Mouse (Mus musculus) liver, adult 10 weeks (tissue): ENCODE data around the gene Gm28374. TPM values are rescaled to one million over a fixed set of nuclear protein-coding genes. Genes with fewer than 3 reads are reported as not detected.

Experiments
- polyA plus RNA-seq: library from polyadenylated mRNA; stranded (reverse); fragments of 350-450 nt; fragmentation: Illumina TruSeq; extraction: RNeasy Lipid Tissue Mini Kit (QIAGEN cat#74804); gene quantifications from one replicate; pipeline ENCODE4 v1.2.3, GENCODE M21; 2014; ENCODE audit warnings: low read depth, low replicate concordance

Gm28374 gene
- polyA plus RNA-seq, result not detected

GRCm38 (mm10) chr19:6082156-6082555 lies at the start of gene Gm28374:
TSS of gene Gm28374 (minus strand) at chr19:6082256.

DNA sequence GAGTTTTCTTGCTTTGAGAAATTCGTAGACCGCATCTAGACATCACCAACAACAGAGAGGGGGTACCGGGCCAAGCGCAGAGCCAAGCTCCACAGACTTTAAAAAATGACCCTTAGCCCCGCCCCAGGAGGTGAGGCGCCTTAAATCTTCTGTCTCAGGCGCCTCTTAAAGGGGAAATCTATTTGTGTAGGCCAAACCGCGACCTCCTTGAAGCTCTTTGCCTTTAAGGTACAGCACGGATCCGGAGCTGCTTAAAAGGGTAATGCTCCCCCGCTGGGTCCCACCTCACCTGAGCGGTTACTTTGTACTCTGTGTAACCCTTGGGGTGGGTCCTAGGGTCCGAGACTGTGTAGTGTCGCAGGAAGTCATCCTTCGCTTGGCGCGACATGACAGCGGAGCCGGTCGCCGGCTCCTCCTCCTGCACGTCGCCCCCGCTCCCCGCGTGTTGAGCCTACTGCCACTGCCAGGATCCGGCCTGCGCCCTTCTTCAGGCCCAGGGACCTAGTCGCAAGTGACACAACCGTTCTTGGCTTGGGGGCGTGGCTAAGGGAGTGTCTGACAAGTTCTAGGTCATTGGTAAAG lies 45.8 kb upstream of the Gm28374 start, which contains the start of gene Snx15:
Snx15 (minus strand) TSS at position 545 of the 582 bp plus-strand sequence.

GRCm38 (mm10) chr19:6117986-6118676 lies 36.1 kb upstream of the Gm28374 start, which contains the start of gene Sac3d1:
TSS of gene Sac3d1 (minus strand) at chr19:6118650.

DNA sequence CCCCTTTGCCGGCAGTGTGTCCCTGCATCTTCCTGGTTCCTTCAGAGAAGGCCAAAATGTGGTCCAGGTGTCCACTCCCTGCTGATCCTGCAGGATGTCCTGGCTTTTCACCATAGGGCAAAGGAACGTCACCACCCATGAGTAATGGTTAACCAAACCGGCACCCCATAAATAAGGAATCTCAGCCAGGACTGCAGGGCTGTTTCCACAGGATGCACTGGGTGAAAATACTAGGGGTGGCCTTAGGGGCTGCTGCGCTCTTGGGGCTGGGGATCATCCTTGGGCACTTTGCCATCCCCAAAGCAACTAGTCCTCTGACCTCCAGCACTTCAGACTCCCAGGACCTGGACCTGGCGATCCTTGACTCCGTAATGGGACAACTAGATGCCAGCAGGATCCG lies 23.5 kb upstream of the Gm28374 start, which contains the start of gene Naaladl1:
Naaladl1 (plus strand) TSS at position 197 of the 400 bp plus-strand sequence.

DNA sequence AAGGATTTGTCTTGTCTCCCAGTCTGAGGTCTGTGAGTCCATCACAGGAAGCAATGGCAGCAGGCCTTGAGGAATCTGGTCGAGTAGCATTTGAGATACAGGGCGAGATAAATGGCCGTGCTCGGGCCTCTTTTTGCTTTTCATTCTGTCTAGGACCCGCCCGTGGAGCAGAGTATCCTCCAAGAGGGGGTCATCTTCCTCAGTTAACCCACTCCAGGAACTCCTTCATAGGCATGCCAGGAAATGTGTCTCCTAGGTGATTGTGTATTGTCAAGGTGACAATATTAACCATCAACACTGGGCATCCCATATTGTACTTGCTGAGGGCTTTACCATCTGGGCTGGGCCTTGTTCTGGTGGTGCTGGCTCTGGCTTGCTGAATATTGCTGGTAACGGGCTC lies 12.1 kb upstream of the Gm28374 start, which contains the start of gene AC131692.1:
AC131692.1 (plus strand) TSS at position 301 of the 400 bp plus-strand sequence.

DNA sequence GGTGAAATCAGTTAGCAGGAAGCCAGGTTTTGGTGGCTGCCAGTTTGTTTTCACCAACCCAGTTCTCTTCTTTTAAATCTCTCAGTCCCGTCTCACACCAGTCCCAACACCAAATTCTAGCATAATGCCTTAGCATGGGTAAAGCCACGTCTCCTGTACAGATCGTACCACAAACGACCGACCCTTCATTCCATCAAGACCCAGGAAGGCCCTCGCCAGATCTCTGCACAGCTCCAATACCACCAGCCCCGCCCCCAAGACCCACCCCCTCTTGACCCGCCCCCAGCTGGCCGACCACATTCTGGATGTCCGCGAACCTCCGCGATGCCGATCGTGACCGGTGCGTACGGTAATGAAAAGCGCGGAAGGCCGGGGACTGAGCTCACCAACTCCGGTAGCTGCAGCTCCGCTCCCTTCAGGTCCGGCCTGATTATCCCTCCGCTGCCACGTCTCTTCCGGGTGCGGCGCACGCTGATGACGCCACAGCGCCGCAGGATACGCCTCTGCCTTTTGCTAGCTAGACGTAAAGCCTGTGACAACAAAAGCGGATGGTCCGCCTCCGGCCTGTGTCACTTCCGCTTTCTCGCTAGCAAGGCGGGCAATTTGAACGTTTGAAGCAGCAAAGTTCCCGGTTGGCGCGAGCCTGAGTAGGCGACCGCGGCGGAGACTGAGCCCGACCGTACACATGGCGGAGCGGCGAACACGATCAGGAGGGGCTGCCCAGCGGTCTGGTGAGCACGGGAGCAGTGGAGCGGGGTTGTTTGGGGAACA lies 2.6 kb upstream of the Gm28374 start, which contains the start of the genes Zfpl1 and Cdca5:
Zfpl1 (minus strand) TSS at position 479 of the 771 bp plus-strand sequence.
Cdca5 (plus strand) TSS at position 506 of the 771 bp plus-strand sequence.

DNA sequence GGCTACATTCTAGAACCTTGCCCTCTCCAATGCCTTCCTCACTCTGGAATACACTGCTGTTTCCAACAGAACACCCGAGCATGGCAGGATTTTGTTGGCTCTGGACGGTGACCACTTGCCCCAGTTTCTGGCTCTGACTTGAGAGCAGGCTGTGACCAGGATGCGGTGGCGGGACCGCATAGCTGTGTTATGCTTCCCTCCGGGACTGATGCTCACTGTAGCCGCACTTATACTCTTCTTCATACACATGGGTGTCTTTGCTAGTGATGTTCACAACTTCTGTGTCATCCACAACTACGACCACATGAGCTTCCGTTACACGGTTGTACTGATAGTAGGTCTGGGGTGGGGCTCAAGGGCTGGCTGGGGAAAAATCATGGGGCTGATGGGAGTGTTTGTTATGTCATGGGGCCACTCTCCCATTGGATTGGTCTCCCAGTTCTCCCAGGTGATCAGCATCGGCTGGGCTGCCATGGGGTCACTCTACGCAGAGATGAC lies 2.0 kb downstream of the Gm28374 start, which contains the start of gene Tmem262:
Tmem262 (plus strand) TSS at position 51 of the 498 bp plus-strand sequence.

DNA sequence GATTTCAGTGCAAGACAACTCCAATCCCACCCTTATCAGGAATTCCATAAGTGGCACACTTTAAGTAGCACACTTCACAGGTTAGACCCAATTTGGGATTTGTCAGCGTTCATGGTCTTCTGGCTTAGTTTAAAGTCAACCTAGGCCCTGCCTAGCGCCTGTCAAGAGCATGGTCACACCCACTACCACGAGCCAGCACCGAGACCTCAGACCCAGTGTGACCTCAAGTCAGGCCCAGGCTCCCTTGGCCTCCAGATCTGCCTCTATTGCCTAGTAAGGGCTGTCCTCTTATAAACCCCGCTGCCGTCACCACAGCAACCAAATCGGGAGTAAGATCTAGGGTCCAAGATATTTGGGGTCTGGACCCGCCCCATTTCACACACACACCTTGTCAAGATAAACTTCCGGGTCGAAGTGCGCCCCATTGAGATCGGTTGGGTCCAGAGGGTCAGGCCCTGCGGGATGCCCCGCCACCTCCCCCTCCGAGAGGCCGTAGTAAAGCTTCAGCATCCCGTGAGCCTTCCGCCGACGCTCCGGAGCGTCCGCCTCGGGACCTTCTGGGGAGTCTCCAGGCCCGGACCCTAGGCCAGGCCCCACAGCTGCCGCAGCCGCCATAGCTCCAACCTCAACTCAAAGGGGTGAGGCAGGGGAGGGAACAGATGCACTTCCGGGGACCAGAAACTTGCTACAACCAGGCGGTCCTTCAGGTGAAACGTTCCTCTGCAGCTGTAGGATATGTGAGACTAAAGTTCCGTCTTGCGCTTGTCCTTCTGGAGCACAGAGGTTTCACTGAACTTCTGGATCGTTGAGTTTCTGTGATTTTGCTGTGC lies 5.3 kb downstream of the Gm28374 start, which contains the start of gene Vps51:
Vps51 (minus strand) TSS at position 668 of the 830 bp plus-strand sequence.

DNA sequence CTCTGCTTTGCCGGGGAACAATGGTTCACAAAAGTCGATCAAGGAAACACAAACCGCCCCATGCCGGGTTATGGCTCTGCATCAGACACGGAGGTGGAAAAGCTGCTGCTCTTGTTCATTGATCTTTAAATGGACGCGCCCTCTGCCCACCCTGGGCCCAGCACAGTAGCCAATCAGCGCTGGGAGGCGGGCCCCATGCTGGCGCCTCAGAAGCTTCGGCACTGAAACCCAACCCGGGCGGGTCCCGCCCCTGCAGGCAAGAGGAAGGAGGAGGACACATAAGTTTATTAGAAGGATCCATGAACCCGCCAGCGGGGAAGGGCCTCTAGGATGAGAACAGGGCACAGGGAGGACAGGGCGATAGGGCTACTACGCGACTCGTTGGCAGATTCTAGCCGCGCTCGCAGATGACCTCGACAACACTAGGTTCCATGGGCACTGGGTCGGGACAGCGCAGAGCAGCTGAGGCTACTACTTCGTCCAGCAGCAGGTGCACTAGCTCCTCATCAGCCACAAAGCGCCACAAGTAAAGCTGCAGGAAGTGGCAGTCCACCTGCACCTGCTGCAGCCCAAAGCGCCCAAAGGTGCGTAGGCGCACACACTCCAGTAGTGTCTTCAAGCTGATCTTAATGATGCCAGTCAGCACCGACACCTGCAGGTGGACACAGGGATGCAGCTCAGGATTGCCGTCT lies 14.2 kb downstream of the Gm28374 start, which contains the start of gene Tm7sf2:
Tm7sf2 (minus strand) TSS at position 650 of the 692 bp plus-strand sequence.

DNA sequence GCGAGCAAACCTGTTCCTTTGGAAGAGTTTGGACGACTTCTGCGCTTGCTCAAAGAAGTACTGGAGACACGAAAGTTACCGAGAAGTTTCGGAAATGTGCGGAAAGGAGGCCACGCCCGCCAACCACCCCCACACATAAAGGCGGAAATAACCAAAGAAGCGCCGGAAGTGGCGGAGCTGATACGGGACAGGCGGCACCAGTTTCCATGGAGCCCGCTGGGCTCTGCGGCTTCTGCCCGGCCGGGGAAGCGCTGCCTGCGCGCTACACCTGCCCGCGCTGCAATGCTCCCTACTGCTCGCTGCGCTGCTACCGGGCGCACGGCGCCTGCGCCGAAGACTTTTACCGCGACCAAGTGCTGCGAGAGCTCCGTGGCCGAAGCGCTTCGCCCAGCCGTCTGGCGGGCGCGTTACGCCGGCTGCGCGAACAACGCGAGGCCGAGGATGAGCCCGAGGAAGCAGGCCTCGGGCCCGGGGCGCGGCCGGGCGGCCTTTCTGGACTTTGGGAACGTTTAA lies 21.0 kb downstream of the Gm28374 start, which contains the start of gene Znhit2:
Znhit2 (plus strand) TSS at position 172 of the 513 bp plus-strand sequence.

GRCm38 (mm10) chr19:6057313-6058096 lies 24.6 kb downstream of the Gm28374 start, which contains the start of the genes Mrpl49 and Fau:
TSS of gene Mrpl49 (minus strand) at chr19:6057785.
TSS of gene Fau (plus strand) at chr19:6057844.

DNA sequence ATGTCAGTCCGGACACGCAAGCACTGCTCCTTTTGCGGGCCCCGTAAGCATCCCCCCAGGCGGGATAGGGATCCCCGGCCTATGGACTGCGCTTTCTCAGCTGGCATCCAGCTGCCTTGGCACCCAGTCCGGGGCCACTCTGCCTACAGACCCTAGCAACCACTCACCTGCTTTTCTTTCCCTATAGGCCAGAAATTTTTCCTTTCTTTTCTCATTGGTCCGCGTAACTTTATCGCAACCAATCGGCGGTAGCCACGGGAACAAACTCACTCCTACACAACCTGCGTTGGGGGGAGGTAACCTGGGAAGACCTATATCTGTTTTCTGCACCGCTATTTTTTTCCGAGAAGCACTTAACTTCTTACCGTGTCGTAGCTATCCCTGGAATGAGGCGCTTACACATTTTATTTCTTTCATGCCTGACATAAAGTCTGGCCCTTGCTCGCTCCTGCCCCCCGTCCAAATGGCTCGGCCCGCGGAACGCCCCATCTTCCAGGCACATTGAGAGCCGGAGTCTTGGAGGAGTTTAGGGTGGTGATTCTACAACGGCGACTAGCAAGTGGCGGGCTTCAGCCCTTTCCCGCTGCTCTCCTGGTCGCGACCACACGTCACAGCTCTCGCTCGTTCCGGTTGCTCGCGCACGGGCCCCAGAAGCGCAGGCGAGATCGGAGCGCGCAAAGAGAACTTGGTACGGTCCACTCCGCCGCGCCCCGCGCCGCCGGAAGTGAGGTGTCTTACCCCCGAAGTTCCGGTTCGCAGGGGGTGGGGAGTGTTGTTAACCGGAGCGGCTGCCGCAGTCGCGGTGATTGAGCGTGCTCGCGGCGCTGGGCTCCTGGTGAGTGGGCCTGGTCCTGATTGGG lies 35.5 kb downstream of the Gm28374 start, which contains the start of gene Syvn1:
Syvn1 (plus strand) TSS at position 283 of the 860 bp plus-strand sequence.

Other genes starting within 250 kb of the Gm28374 start
- 1.5 TPM for gene Frmd8, start 207.0 kb downstream of the Gm28374 start, polyA plus RNA-seq
- gene Slc25a45, start 204.4 kb downstream of the Gm28374 start, polyA plus RNA-seq, result 7.7 TPM
- gene Tigd3, start 188.1 kb downstream of the Gm28374 start, polyA plus RNA-seq, result not detected
- 7.4 TPM for gene Dpf2, start 169.2 kb downstream of the Gm28374 start, polyA plus RNA-seq
- gene Cdc42ep2, start 157.4 kb downstream of the Gm28374 start, polyA plus RNA-seq, result 0.56 TPM
- gene Pola2, start 118.1 kb downstream of the Gm28374 start, polyA plus RNA-seq, result 2.9 TPM
- gene Slc22a20, start 96.1 kb downstream of the Gm28374 start, polyA plus RNA-seq, result not detected
- 0.82 TPM for gene Capn1, start 66.4 kb downstream of the Gm28374 start, polyA plus RNA-seq
- 2.7 TPM for gene Syvn1, start 35.7 kb downstream of the Gm28374 start, polyA plus RNA-seq
- gene Mrpl49, start 24.5 kb downstream of the Gm28374 start, polyA plus RNA-seq, result 28.1 TPM
- 75.1 TPM for gene Fau, start 24.4 kb downstream of the Gm28374 start, polyA plus RNA-seq
- not detected for gene Znhit2, start 21.1 kb downstream of the Gm28374 start, polyA plus RNA-seq
- 28.5 TPM for gene Tm7sf2, start 13.9 kb downstream of the Gm28374 start, polyA plus RNA-seq
- 4.6 TPM for gene Vps51, start 5.0 kb downstream of the Gm28374 start, polyA plus RNA-seq
- not detected for gene Tmem262, start 2.2 kb downstream of the Gm28374 start, polyA plus RNA-seq
- gene Zfpl1, start 2.7 kb upstream of the Gm28374 start, polyA plus RNA-seq, result 1.1 TPM
- gene Cdca5, start 2.7 kb upstream of the Gm28374 start, polyA plus RNA-seq, result not detected
- gene AC131692.1, start 12.2 kb upstream of the Gm28374 start, polyA plus RNA-seq, result not detected
- not detected for gene Naaladl1, start 23.5 kb upstream of the Gm28374 start, polyA plus RNA-seq
- gene Sac3d1, start 36.4 kb upstream of the Gm28374 start, polyA plus RNA-seq, result 1.0 TPM
- gene Snx15, start 46.0 kb upstream of the Gm28374 start, polyA plus RNA-seq, result 2.6 TPM
- gene Batf2, start 58.7 kb upstream of the Gm28374 start, polyA plus RNA-seq, result not detected
- gene Arl2, start 59.3 kb upstream of the Gm28374 start, polyA plus RNA-seq, result 0.98 TPM
- gene Majin, start 102.1 kb upstream of the Gm28374 start, polyA plus RNA-seq, result not detected
- not detected for gene Gpha2, start 144.1 kb upstream of the Gm28374 start, polyA plus RNA-seq
- 0.93 TPM for gene Ppp2r5b, start 153.6 kb upstream of the Gm28374 start, polyA plus RNA-seq
- gene Atg2a, start 159.4 kb upstream of the Gm28374 start, polyA plus RNA-seq, result 0.79 TPM
- gene Ehd1, start 194.5 kb upstream of the Gm28374 start, polyA plus RNA-seq, result 4.2 TPM
- gene Cdc42bpg, start 224.2 kb upstream of the Gm28374 start, polyA plus RNA-seq, result 0.82 TPM